Mouse (Mus musculus) E14TG2a.4 (cell line): ENCODE results near the gene Cyp4x1.

Experiments
- CTCF ChIP-seq: conservative IDR thresholded peaks from 2 replicates; pipeline ENCODE4 v1.5.1; 2014; ENCODE audit warnings: low read length
- POU5F1 ChIP-seq: IDR thresholded peaks from 2 replicates; pipeline ENCODE4 v1.6.1; 2014; ENCODE audit warnings: low read length, borderline replicate concordance

GRCm38 (mm10) chr4:115063518-115064239, 70.4 kb downstream of the Cyp4x1 start:
- no peak for TF ChIP-seq CTCF
- no peak for TF ChIP-seq POU5F1
